Mouse (Mus musculus): ENCODE measurements around the gene Lzic. TPM values are rescaled to one million over a fixed set of nuclear protein-coding genes. Genes with fewer than 3 reads are reported as not detected.

Gene Lzic
- polyA plus RNA-seq, 1 experiment, result 7.7 TPM

DNA sequence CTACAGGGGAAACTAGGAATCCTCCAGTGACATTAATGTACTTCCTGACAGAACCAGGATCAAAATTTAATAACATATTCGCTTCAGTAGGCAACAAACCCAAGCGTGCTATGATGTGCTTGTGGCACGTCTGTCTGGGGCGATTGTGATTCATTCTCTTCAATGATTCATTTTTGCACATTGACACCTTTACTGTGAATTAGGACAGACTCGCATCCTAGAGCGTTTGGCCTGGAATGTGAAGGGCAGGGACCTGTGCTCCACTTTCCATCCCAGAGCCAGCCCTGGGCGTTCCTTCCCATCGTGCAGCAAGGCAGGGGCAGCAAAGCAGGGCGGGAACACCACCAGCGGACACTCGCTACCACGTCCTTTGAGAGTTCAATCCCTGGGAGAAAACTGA lies 57.4 kb downstream of the Lzic start:
- Histone ChIP-seq H3K4me3 (ENCODE audit: insufficient read depth, low read depth, low read length) (no peak overlapping the region), H3K36me3 (ENCODE audit: control insufficient read depth, insufficient read depth, low read length) (no peaks in the 10 kb centered on the region), H3K27ac (ENCODE audit: insufficient read depth, low read depth, low read length) (no peak overlapping the region), H3K4me1 (ENCODE audit: control insufficient read depth, insufficient read depth, low read length) (no peaks in the 10 kb centered on the region), H3K27me3 (replicated peaks; ENCODE audit: control insufficient read depth, insufficient read depth, low read length) (no peaks in the 10 kb centered on the region)
- DNase-seq, result no peak
- no peak for TF ChIP-seq CTCF (conservative IDR thresholded peaks at IDR 0.05; ENCODE audit: insufficient read depth, insufficient read length, low read depth, low read length)
- no peak for TF ChIP-seq POLR2A (IDR thresholded peaks at IDR 0.05; ENCODE audit: low read depth, low read length)
- WGBS, result 86% methylated on average over 12 of the region's 12 CpGs

DNA sequence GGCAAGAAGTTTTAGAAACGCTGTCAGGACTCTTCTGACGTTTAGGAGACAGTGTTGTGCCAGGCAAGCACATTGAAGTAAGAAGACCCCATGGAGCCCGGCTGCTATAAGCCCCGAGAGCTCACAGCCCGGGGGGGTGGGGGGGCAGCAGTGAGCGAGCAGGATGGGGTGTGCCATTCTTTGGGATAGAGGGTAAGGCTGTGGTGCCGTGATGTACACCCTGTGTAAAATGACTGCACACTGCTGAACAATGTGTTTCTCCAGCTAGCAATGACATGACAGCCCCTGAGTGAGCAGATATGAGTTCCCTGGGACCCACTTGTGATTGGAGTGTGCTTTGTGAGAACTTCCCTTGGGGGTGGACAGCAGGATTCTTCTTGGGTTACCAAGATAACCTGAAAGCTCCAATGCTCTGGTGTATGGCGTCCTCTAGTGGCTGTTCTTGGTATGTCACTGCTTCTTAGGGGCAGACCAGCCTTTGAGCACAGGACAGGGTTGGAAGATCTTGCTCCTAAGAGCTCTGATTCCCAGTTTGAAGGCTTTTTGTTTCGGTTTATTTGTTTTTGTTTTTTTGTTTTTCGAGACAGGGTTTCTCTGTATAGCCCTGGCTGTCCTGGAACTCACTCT lies 58.0 kb downstream of the Lzic start:
- WGBS, result 56% methylated on average over 10 of the region's 10 CpGs
- Histone ChIP-seq H3K27ac (ENCODE audit: insufficient read depth, low read depth, low read length) (no peak overlapping the region), H3K4me3 (ENCODE audit: insufficient read depth, low read depth, low read length) (no peak overlapping the region)

DNA sequence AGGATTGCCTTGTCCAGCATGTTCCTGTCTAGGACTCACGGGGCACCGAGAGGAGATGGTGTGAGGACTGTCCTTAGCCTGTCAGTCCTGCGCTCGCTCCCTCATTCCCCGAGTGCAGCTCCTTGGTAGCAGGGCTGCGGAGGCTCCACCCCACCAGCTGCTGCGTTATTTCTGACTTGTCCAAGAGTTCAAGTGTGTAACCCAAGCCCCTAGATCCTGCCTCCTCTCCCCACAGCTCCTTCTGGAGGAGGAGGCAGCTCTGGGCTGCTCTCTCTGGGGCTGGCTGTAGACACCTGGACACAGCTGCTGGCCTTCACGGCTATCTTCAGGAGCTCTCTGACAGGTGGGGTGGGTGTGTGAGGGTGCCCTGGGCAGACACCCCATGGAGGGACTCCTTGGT lies 59.9 kb downstream of the Lzic start:
- TF ChIP-seq CTCF (conservative IDR thresholded peaks at IDR 0.05; ENCODE audit: insufficient read depth, insufficient read length, low read depth, low read length) (no peak), POLR2A (IDR thresholded peaks at IDR 0.05; ENCODE audit: low read depth, low read length) (no peak)
- DNase-seq, result no peak
- WGBS, result 73% methylated on average over 8 of the region's 8 CpGs
- Histone ChIP-seq H3K36me3 (ENCODE audit: control insufficient read depth, insufficient read depth, low read length) (no peaks in the 10 kb centered on the region), H3K27ac (ENCODE audit: insufficient read depth, low read depth, low read length) (no peak overlapping the region), H3K4me3 (ENCODE audit: insufficient read depth, low read depth, low read length) (no peak overlapping the region), H3K27me3 (replicated peaks; ENCODE audit: control insufficient read depth, insufficient read depth, low read length) (no peaks in the 10 kb centered on the region), H3K4me1 (ENCODE audit: control insufficient read depth, insufficient read depth, low read length) (no peaks in the 10 kb centered on the region)

More for the DNA sequence above, 58.0 kb downstream of the Lzic start:
- H3K4me1 ChIP-seq (ENCODE audit: control insufficient read depth, insufficient read depth, low read length), result no peaks in the 10 kb centered on the region
- peak; percentile 85 for DNase-seq
- TF ChIP-seq POLR2A (IDR thresholded peaks at IDR 0.05; ENCODE audit: low read depth, low read length), result no peak
- peak; percentile 97 for TF ChIP-seq CTCF (conservative IDR thresholded peaks at IDR 0.05; ENCODE audit: insufficient read depth, insufficient read length, low read depth, low read length)
- no peaks in the 10 kb centered on the region for H3K36me3 ChIP-seq (ENCODE audit: control insufficient read depth, insufficient read depth, low read length)
- H3K27me3 ChIP-seq (replicated peaks; ENCODE audit: control insufficient read depth, insufficient read depth, low read length), result no peaks in the 10 kb centered on the region

Other genes with a start within 250 kb of the Lzic start
- 31.1 and 35.8 TPM in 2 replicates for gene Kif1b, start 177.5 kb upstream of the Lzic start, polyA plus RNA-seq (2012; rRNA removed)
- 49.5 and 56.5 TPM in 2 replicates for gene Ube4b, start 58.5 kb upstream of the Lzic start, polyA plus RNA-seq (2012; rRNA removed)
- 2.0 and 2.9 TPM in 2 replicates for gene Rbp7, start 30.3 kb upstream of the Lzic start, polyA plus RNA-seq (2012; rRNA removed)
- 0.18 TPM in 1 of 2 replicates, not detected in the other for gene Tmem274, start 7.9 kb upstream of the Lzic start, polyA plus RNA-seq (2012; rRNA removed)
- 17.9 and 21.9 TPM in 2 replicates for gene Nmnat1, start within 50 bp of the Lzic start, polyA plus RNA-seq (2012; rRNA removed)
- 20.5 and 24.4 TPM in 2 replicates for gene Ctnnbip1, start 33.0 kb downstream of the Lzic start, polyA plus RNA-seq (2012; rRNA removed)
- gene Clstn1, start 101.2 kb downstream of the Lzic start, polyA plus RNA-seq (2012; rRNA removed), result 44.9 and 46.3 TPM in 2 replicates
- 3.1 and 7.2 TPM in 2 replicates for gene Pik3cd, start 217.3 kb downstream of the Lzic start, polyA plus RNA-seq (2012; rRNA removed)